Mouse (Mus musculus) forebrain, postnatal 0 days (tissue): ENCODE measurements at regions not wholly inside any gene's neighbourhood (a gene's known extent, or its start where the extent isn't known, plus 50 kb on each side); places are given as distances from the start of the nearest gene placed in this dataset.

Experiments used
- ATAC-seq: fragments of 200-750 bp; cut with Nextera tagmentation; 2 replicates; pipeline ENCODE4 v1.8.0; 2017; ENCODE audit warnings: mild to moderate bottlenecking, moderate library complexity
- DNase-seq: peaks from one replicate; pipeline ENCODE4 v3.0.0-alpha.2; 2015
- H3K27ac ChIP-seq: fragments of 300-500 bp; sonication (generic); 2 replicates; pipeline ENCODE4 v1.5.1; 2014; ENCODE audit warnings: low read depth, mild to moderate bottlenecking, antibody characterized with exemption, low read length, moderate library complexity, mixed read lengths
- H3K27me3 ChIP-seq: fragments of 300-500 bp; sonication (generic); 2 replicates; pipeline ENCODE4 v1.6.1; 2014; ENCODE audit warnings: mild to moderate bottlenecking, low read length, mixed read lengths; ENCODE audit not compliant: insufficient read depth
- H3K36me3 ChIP-seq: fragments of 300-500 bp; sonication (generic); 2 replicates; pipeline ENCODE4 v1.6.1; 2014; ENCODE audit warnings: mild to moderate bottlenecking, moderate library complexity; ENCODE audit not compliant: insufficient read depth
- H3K4me1 ChIP-seq: fragments of 300-500 bp; sonication (generic); 2 replicates; pipeline ENCODE4 v1.6.1; 2014; ENCODE audit warnings: antibody characterized with exemption; ENCODE audit not compliant: insufficient read depth
- H3K4me2 ChIP-seq: fragments of 300-500 bp; sonication (generic); 2 replicates; pipeline ENCODE4 v1.6.1; 2014; ENCODE audit warnings: low read depth, mild to moderate bottlenecking, moderate library complexity
- H3K4me3 ChIP-seq: fragments of 300-500 bp; sonication (generic); 2 replicates; pipeline ENCODE4 v1.5.1; 2014; ENCODE audit warnings: low read depth, low read length, mixed read lengths
- H3K9ac ChIP-seq: fragments of 300-500 bp; sonication (generic); 2 replicates; pipeline ENCODE4 v1.6.1; 2014; ENCODE audit warnings: mild to moderate bottlenecking
- H3K9me3 ChIP-seq: fragments of 300-500 bp; sonication (generic); 2 replicates; pipeline ENCODE4 v1.6.1; 2016; ENCODE audit warnings: low read length
- CTCF ChIP-seq: sonication (generic); IDR thresholded peaks from 2 replicates; pipeline ENCODE4 v1.5.1; 2016; ENCODE audit warnings: antibody characterized with exemption, control low read depth, low read depth
- WGBS: fragments of 180-500 bp; shearing (Covaris S2); extraction: QIAGEN DNeasy Blood & Tissue Kit; methylation state at CpG from one replicate; pipeline ENCODE4 v1.1.7; 2014; 5-methylcytosine and 5-hydroxymethylcytosine counted together

DNA sequence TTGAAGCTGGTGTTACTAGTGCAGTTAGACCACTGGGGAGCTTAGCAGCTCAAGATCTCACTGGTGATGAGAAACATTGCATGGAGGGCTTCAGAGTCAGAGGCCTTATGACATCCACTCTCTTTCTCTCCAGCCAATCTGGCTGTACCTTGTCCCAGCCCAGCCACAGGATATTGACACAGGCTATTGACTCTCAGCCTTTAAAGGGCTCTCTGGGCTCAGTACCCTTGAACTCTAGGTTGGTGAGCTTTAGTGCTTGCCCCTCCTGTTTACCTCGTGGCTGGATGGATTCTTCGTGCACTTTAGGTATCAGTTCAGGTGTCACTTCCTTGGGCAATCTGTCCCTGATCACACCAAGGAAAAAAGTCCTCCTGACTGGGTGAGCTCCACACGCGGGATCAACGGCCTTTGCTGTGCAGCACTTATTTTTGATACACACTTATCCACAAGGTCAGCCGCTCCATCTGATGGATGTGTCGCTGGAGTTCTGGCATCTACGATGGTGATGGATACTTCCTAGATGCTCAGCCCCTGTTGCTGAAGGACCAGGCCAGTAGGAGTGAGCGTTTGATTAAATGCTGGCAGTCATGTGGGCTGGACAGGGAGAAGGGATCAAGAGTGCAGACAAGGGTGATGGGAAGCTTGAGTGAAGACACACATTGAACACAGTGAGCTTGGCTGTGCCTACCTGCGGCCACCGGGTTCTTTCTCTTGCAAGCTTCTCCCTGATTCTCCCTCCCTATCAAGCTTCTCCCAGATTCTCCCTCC lies 177.7 kb downstream of the Snx10 start:
- ATAC-seq: no peak
- Histone ChIP-seq H3K27ac (no peak overlapping the region), H3K4me2 (no peak overlapping the region), H3K9ac (no peak overlapping the region), H3K4me3 (no peak overlapping the region), H3K27me3 (no peaks in the 10 kb centered on the region), H3K9me3 (no peaks in the 10 kb centered on the region), H3K36me3 (no peaks in the 10 kb centered on the region), H3K4me1 (0 out of 2 replicates have a peak, but pooled peaks cover 4% of the 10 kb centered on the region)
- no peak for TF ChIP-seq CTCF
- DNase-seq: no peak
- WGBS: 94% methylated on average over 11 of the region's 11 CpGs

DNA sequence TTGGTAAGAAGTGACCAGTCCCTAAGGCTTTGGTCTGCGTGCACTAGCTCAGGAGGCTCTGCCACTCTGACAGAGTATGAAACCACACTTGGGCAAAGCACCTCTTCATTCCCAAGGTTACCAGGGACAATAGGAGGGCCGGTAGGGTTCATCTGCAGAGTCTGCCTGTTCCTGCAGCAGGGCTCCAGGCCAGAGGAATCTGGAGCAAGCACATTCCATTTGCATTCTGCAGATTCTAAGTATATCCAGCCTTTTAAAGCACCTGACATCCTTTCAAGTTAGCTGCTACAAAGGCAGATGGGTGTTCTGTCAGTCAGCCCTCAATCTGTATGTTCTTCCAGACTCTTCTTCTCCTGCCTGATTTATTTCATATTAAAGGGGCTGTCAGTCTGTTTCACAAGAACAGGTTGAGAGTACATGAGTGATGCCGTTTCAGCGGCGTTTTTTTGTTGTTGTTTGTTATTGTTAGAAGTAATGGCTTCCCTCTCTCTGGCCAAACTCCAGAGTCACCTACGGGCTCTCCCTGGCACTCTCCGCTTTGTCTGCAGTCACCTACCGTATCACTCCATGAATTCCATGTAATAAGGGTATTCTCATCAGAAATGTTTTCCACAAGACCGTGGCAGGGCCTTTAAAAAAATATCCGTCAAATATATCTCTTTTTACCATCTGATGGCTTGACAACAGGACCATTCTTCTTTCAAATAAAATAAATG lies 178.9 kb downstream of the Snx10 start:
- no peak overlapping the region for H3K4me3 ChIP-seq
- H3K36me3 ChIP-seq: no peaks in the 10 kb centered on the region
- no peak overlapping the region for H3K4me2 ChIP-seq
- DNase-seq (peak; percentile 49), ATAC-seq (peak; percentile 53; the same call in 1 of the 2 replicates)
- peak overlapping the region; percentile 59 for H3K27ac ChIP-seq
- 59% methylated on average over 10 of the region's 10 CpGs for WGBS
- TF ChIP-seq CTCF: no peak
- no peak overlapping the region for H3K9ac ChIP-seq
- 0 out of 2 replicates have a peak, but pooled peaks cover 4% of the 10 kb centered on the region for H3K4me1 ChIP-seq
- H3K9me3 ChIP-seq: no peaks in the 10 kb centered on the region
- no peaks in the 10 kb centered on the region for H3K27me3 ChIP-seq

DNA sequence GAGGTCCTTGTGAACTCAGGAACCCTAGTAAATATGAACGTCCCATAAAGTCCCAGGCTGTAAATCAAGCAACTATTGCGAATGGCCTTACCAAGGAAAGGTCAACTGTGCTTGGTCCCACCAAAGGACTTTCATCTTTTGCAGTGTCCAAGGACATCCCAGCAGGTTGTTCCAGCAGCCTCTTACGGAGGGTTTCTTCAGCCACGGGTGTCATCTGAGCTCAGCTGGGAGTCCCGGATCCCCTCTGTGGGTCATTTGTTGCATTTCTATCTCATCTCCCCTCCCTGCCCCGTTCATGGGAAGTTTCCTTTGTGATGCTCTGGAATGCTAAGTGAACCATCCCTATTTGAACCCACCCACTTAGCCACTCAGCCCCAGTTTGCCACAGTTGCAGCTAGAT lies 184.3 kb downstream of the Snx10 start:
- no peak overlapping the region for H3K27ac ChIP-seq
- no peak for ATAC-seq

DNA sequence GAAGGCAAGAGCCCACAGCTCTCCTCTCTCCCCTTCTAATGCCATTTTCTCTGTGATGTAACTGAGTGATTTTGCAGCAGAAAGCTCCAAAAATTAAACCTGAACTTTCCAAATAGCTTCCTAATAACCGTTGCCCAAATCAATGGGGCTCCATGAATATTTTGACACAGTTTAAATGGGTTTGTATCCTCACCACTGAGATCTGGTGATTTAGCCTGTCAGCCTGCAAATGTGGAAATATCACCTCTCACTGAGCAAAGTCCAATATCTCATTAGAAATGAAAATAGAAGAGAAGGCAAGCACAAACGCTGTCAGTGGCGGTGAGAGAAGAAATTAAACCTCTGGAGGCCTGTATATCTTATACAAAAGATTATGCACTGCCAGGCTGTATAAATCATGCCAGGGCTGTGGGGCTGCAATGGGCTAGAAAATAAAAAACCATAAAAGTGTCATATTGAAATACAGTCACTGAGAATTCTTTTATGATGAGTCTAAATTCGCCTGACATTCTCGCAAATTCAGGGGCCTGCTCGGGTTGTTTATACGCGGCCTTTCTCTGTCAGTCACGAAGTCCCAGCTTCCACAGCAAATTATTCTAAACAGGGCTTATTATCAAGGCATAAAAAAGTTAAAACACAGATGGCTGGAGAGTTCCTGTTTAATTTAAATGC lies 185.1 kb downstream of the Snx10 start:
- no peak for DNase-seq
- Histone ChIP-seq H3K27me3 (no peaks in the 10 kb centered on the region), H3K27ac (no peak overlapping the region), H3K4me1 (peaks cover 5% of the 10 kb centered on the region; the same call in 1 of the 2 replicates), H3K4me2 (no peak overlapping the region), H3K9me3 (no peaks in the 10 kb centered on the region), H3K9ac (no peak overlapping the region), H3K4me3 (no peak overlapping the region), H3K36me3 (no peaks in the 10 kb centered on the region)
- no peak for TF ChIP-seq CTCF
- ATAC-seq: no peak
- WGBS: 51% methylated on average over 9 of the region's 9 CpGs

More for the DNA sequence above, 184.3 kb downstream of the Snx10 start:
- H3K36me3 ChIP-seq: no peaks in the 10 kb centered on the region
- H3K27me3 ChIP-seq: no peaks in the 10 kb centered on the region
- no peaks in the 10 kb centered on the region for H3K9me3 ChIP-seq
- H3K4me1 ChIP-seq: peaks cover 5% of the 10 kb centered on the region; the same call in 1 of the 2 replicates
- TF ChIP-seq CTCF: no peak
- DNase-seq: no peak
- H3K4me3 ChIP-seq: no peak overlapping the region
- no peak overlapping the region for H3K9ac ChIP-seq
- no peak overlapping the region for H3K4me2 ChIP-seq
- 55% methylated on average over 6 of the region's 6 CpGs for WGBS

DNA sequence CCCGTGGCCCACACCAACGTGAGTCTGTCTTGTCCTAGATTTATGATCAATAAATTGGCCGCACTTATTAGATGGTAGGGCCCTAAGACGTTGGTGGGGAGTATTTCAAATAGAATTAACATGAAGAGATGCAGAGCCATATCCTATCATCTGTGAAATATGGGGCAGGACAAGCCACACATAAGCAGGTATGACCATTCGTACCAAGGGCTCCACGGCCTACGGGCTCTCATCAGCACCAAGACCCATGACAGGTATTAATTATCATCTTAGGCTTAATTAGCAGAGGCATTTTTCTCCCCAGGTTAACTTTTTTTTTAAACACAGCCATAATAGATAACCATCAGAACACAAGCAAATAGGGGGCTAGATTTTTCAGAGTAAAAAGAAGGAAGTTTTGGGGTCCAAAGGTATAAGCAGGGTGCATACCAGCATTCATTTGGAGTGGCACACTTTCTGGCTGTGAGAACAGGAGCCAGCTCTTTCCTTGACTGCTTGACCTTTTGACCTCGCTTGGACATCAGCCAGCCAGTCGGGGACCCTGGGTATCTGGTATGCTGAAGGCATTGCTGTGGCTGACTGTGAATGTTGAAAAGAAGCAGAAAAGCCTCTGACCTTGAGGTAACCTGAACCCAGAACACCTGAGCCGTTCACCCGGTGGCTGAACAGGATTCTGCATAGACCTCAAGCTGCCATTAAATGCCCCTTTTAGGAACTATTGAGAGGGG lies 185.8 kb downstream of the Snx10 start:
- no peak overlapping the region for H3K27ac ChIP-seq
- DNase-seq: no peak

DNA sequence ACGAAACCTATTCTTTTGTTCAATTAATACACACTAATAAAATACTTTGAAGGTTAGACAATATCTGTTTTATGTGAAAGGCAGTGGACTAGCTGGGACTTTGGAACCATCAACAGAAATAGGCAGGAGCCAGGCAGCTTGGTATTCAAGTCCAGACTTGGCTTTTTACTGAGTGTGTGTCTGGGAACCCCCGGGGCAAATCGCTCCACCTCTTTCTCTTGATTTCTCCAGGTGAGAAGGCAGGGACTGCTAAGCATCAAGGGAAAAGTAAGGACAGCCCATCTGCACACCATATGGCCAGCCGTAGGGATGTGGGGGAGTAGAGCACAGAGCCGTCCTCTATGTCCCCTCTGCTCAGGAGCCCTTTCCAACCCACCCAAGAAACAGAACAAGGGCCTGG lies 186.5 kb downstream of the Snx10 start:
- Histone ChIP-seq H3K27ac (no peak overlapping the region), H3K4me2 (no peak overlapping the region), H3K4me3 (no peak overlapping the region), H3K36me3 (no peaks in the 10 kb centered on the region), H3K9me3 (no peaks in the 10 kb centered on the region), H3K4me1 (peaks cover 5% of the 10 kb centered on the region; the same call in 1 of the 2 replicates), H3K27me3 (no peaks in the 10 kb centered on the region), H3K9ac (no peak overlapping the region)
- ATAC-seq (no peak), DNase-seq (no peak)
- WGBS: 80% methylated on average over 5 of the region's 5 CpGs
- TF ChIP-seq CTCF: no peak

More for the DNA sequence above, 185.8 kb downstream of the Snx10 start:
- H3K4me2 ChIP-seq: no peak overlapping the region
- no peak overlapping the region for H3K9ac ChIP-seq
- no peaks in the 10 kb centered on the region for H3K36me3 ChIP-seq
- WGBS: 64% methylated on average over 11 of the region's 11 CpGs
- ATAC-seq: no peak
- TF ChIP-seq CTCF: no peak
- H3K4me3 ChIP-seq: no peak overlapping the region
- H3K4me1 ChIP-seq: peaks cover 5% of the 10 kb centered on the region; the same call in 1 of the 2 replicates
- H3K27me3 ChIP-seq: no peaks in the 10 kb centered on the region
- no peaks in the 10 kb centered on the region for H3K9me3 ChIP-seq
